Mouse (Mus musculus): ENCODE measurements around the gene Mcoln1. TPM values are rescaled to one million over a fixed set of nuclear protein-coding genes. Genes with fewer than 3 reads are reported as not detected.

Mcoln1 gene
- polyA plus RNA-seq, 1 experiment from 2014 or later, result 55.0 TPM

GRCm38 (mm10) chr8:3493845-3494208 is 6.4 kb upstream of the Mcoln1 start:
- no peaks in the 10 kb centered on the region for H3K9me3 ChIP-seq (replicated peaks; ENCODE audit: control insufficient read depth, low read length)
- peaks cover 24% of the 10 kb centered on the region for H3K36me3 ChIP-seq (ENCODE audit: control insufficient read depth, insufficient read depth)
- no peaks in the 10 kb centered on the region for H3K27me3 ChIP-seq (ENCODE audit: control insufficient read depth, insufficient read depth, low read length)
- H3K4me3 ChIP-seq (ENCODE audit: low read length), result peak overlapping the region; percentile 98
- 22% methylated on average over 6 of the region's 6 CpGs for WGBS
- ATAC-seq (replicated peaks; ENCODE audit: extremely low read depth, insufficient read depth, low FRiP score), result 0 out of 2 replicates have a peak, but pooled peaks have one; percentile 2
- H3K9ac ChIP-seq (ENCODE audit: low read length), result peak overlapping the region; percentile 100
- peaks cover 8% of the 10 kb centered on the region for H3K4me1 ChIP-seq (ENCODE audit: control insufficient read depth, insufficient read depth, low read length)
- peak overlapping the region; percentile 74 for H3K4me2 ChIP-seq (ENCODE audit: low read depth, low read length)
- H3K27ac ChIP-seq (ENCODE audit: low read length), result peak overlapping the region; percentile 84; the same call in 1 of the 2 replicates

GRCm38 (mm10) chr8:3495578-3496427 is 4.5 kb upstream of the Mcoln1 start:
- H3K9me3 ChIP-seq (replicated peaks; ENCODE audit: control insufficient read depth, low read length), result no peaks in the 10 kb centered on the region
- peaks cover 12% of the 10 kb centered on the region for H3K4me1 ChIP-seq (ENCODE audit: control insufficient read depth, insufficient read depth, low read length)
- H3K4me2 ChIP-seq (ENCODE audit: low read depth, low read length), result no peak overlapping the region
- no peak for ATAC-seq (replicated peaks; ENCODE audit: extremely low read depth, insufficient read depth, low FRiP score)
- 93% methylated on average over 44 of the region's 44 CpGs for WGBS
- H3K27me3 ChIP-seq (ENCODE audit: control insufficient read depth, insufficient read depth, low read length), result no peaks in the 10 kb centered on the region
- no peak overlapping the region for H3K27ac ChIP-seq (ENCODE audit: low read length)
- peaks cover 24% of the 10 kb centered on the region for H3K36me3 ChIP-seq (ENCODE audit: control insufficient read depth, insufficient read depth)
- H3K9ac ChIP-seq (ENCODE audit: low read length), result no peak overlapping the region
- H3K4me3 ChIP-seq (ENCODE audit: low read length), result no peak overlapping the region

- Histone ChIP-seq H3K4me1 (ENCODE audit: control insufficient read depth, insufficient read depth, low read length) (peaks cover 18% of the 10 kb centered on the region), H3K9me3 (replicated peaks; ENCODE audit: control insufficient read depth, low read length) (no peaks in the 10 kb centered on the region), H3K27me3 (ENCODE audit: control insufficient read depth, insufficient read depth, low read length) (no peaks in the 10 kb centered on the region), H3K4me2 (ENCODE audit: low read depth, low read length) (no peak overlapping the region), H3K4me3 (ENCODE audit: low read length) (no peak overlapping the region), H3K9ac (ENCODE audit: low read length) (no peak overlapping the region), H3K36me3 (ENCODE audit: control insufficient read depth, insufficient read depth) (peaks cover 24% of the 10 kb centered on the region), H3K27ac (ENCODE audit: low read length) (no peak overlapping the region)
- ATAC-seq (replicated peaks; ENCODE audit: extremely low read depth, insufficient read depth, low FRiP score), result no peak
- WGBS, result 85% methylated on average over 15 of the region's 15 CpGs
Measured at GRCm38 (mm10) chr8:3496428-3496748, 3.9 kb upstream of the Mcoln1 start.

- Histone ChIP-seq H3K4me2 (ENCODE audit: low read depth, low read length) (no peak overlapping the region), H3K4me1 (ENCODE audit: control insufficient read depth, insufficient read depth, low read length) (peaks cover 18% of the 10 kb centered on the region), H3K9ac (ENCODE audit: low read length) (no peak overlapping the region), H3K27me3 (ENCODE audit: control insufficient read depth, insufficient read depth, low read length) (no peaks in the 10 kb centered on the region), H3K9me3 (replicated peaks; ENCODE audit: control insufficient read depth, low read length) (no peaks in the 10 kb centered on the region), H3K27ac (ENCODE audit: low read length) (no peak overlapping the region), H3K36me3 (ENCODE audit: control insufficient read depth, insufficient read depth) (peaks cover 24% of the 10 kb centered on the region), H3K4me3 (ENCODE audit: low read length) (no peak overlapping the region)
- ATAC-seq (replicated peaks; ENCODE audit: extremely low read depth, insufficient read depth, low FRiP score), result no peak
- WGBS, result 89% methylated on average over 3 of the region's 3 CpGs
Measured at GRCm38 (mm10) chr8:3498583-3498982, 1.7 kb upstream of the Mcoln1 start.

- WGBS, result 4% methylated on average over 8 of the region's 8 CpGs
Measured at GRCm38 (mm10) chr8:3499751-3500150, 506 bp upstream of the Mcoln1 start.

GRCm38 (mm10) chr8:3502217-3502616 is 2.0 kb downstream of the Mcoln1 start:
- Histone ChIP-seq H3K9me3 (replicated peaks; ENCODE audit: control insufficient read depth, low read length) (no peaks in the 10 kb centered on the region), H3K27me3 (ENCODE audit: control insufficient read depth, insufficient read depth, low read length) (no peaks in the 10 kb centered on the region), H3K4me2 (ENCODE audit: low read depth, low read length) (no peak overlapping the region), H3K36me3 (ENCODE audit: control insufficient read depth, insufficient read depth) (peaks cover 10% of the 10 kb centered on the region), H3K4me3 (ENCODE audit: low read length) (no peak overlapping the region), H3K27ac (ENCODE audit: low read length) (no peak overlapping the region), H3K9ac (ENCODE audit: low read length) (no peak overlapping the region), H3K4me1 (ENCODE audit: control insufficient read depth, insufficient read depth, low read length) (peaks cover 11% of the 10 kb centered on the region)
- WGBS, result 66% methylated on average over 4 of the region's 4 CpGs
- no peak for ATAC-seq (replicated peaks; ENCODE audit: extremely low read depth, insufficient read depth, low FRiP score)

More at GRCm38 (mm10) chr8:3499751-3500150, 506 bp upstream of the Mcoln1 start:
- peak; percentile 17 for ATAC-seq (replicated peaks; ENCODE audit: extremely low read depth, insufficient read depth, low FRiP score)
- H3K27ac ChIP-seq (ENCODE audit: low read length), result peak overlapping the region; percentile 94
- peak overlapping the region; percentile 87 for H3K9ac ChIP-seq (ENCODE audit: low read length)
- H3K4me3 ChIP-seq (ENCODE audit: low read length), result peak overlapping the region; percentile 82
- H3K27me3 ChIP-seq (ENCODE audit: control insufficient read depth, insufficient read depth, low read length), result no peaks in the 10 kb centered on the region
- H3K4me1 ChIP-seq (ENCODE audit: control insufficient read depth, insufficient read depth, low read length), result peaks cover 11% of the 10 kb centered on the region
- H3K9me3 ChIP-seq (replicated peaks; ENCODE audit: control insufficient read depth, low read length), result no peaks in the 10 kb centered on the region
- H3K36me3 ChIP-seq (ENCODE audit: control insufficient read depth, insufficient read depth), result peaks cover 24% of the 10 kb centered on the region
- H3K4me2 ChIP-seq (ENCODE audit: low read depth, low read length), result peak overlapping the region; percentile 92

GRCm38 (mm10) chr8:3507979-3508754 is 7.9 kb downstream of the Mcoln1 start:
- Histone ChIP-seq H3K36me3 (ENCODE audit: control insufficient read depth, insufficient read depth) (peaks cover 35% of the 10 kb centered on the region), H3K4me1 (ENCODE audit: control insufficient read depth, insufficient read depth, low read length) (no peaks in the 10 kb centered on the region), H3K27me3 (ENCODE audit: control insufficient read depth, insufficient read depth, low read length) (no peaks in the 10 kb centered on the region), H3K4me2 (ENCODE audit: low read depth, low read length) (no peak overlapping the region), H3K4me3 (ENCODE audit: low read length) (no peak overlapping the region), H3K9me3 (replicated peaks; ENCODE audit: control insufficient read depth, low read length) (no peaks in the 10 kb centered on the region), H3K27ac (ENCODE audit: low read length) (no peak overlapping the region), H3K9ac (ENCODE audit: low read length) (no peak overlapping the region)
- no peak for ATAC-seq (replicated peaks; ENCODE audit: extremely low read depth, insufficient read depth, low FRiP score)
- 74% methylated on average over 6 of the region's 6 CpGs for WGBS

GRCm38 (mm10) chr8:3514681-3515247 is 14.5 kb downstream of the Mcoln1 start:
- Histone ChIP-seq H3K36me3 (ENCODE audit: control insufficient read depth, insufficient read depth) (0 out of 2 replicates have a peak, but pooled peaks cover 6% of the 10 kb centered on the region), H3K27me3 (ENCODE audit: control insufficient read depth, insufficient read depth, low read length) (no peaks in the 10 kb centered on the region), H3K4me1 (ENCODE audit: control insufficient read depth, insufficient read depth, low read length) (peaks cover 9% of the 10 kb centered on the region), H3K4me2 (ENCODE audit: low read depth, low read length) (peak overlapping the region; percentile 98), H3K4me3 (ENCODE audit: low read length) (peak overlapping the region; percentile 81), H3K27ac (ENCODE audit: low read length) (no peak overlapping the region; the same call in 1 of the 2 replicates), H3K9me3 (replicated peaks; ENCODE audit: control insufficient read depth, low read length) (no peaks in the 10 kb centered on the region), H3K9ac (ENCODE audit: low read length) (peak overlapping the region; percentile 71)
- WGBS, result 34% methylated on average over 13 of the region's 13 CpGs
- ATAC-seq (replicated peaks; ENCODE audit: extremely low read depth, insufficient read depth, low FRiP score), result no peak
